Mouse (Mus musculus) testis, postnatal 14 days (tissue): ENCODE measurements around the gene Stag3.

ENCODE experiments used
- DNase-seq: peaks from one replicate; pipeline ENCODE4 v3.0.0; 2021; ENCODE audit warnings: low spot score

Gene Stag3

DNA sequence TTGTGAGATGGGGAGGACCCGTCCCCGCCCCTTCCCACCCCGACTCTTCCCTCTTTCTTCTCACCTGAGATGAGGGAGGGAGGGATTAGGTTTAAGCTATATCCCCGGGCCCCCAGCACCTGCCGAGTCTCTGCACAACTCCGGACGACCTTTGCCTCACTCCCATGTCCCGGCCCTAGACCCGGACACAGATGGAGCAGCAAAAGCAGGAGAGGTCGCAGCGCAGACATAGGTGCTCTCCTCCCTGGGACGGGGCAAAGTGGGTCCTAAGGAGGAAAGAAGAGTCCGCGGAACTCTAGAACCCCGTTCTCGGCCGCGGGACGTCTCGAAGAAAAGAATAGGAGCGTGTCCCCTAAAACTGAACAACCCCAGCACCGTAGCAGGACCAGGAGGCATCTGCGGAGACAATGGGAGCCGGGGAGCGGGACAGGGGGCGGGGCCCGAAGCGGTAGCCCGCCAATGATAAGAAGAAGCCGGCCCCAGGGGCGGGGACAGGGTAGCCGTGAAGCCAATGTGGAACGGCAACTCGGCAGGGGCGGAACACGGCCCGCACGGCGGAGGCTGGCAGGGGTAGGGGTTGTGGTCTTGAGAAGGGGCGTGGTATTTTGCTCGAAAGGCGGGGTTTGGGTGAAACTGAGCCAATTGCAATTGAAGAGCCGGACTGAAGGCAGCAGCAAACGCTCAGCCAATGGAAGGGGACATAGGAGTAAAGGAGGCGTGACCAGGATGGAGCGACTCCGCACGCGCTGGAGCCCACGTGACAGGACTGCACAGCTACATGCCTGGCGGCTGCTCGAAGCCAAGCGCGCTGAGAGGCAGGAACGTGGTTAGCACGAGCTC lies at the start of gene Stag3, which contains the start of the genes Gm43720 and Gpc2:
Gene Stag3 (plus strand): TSS at position 656 of the 840 bp plus-strand sequence.
Gene Gm43720 (minus strand): TSS at position 374 of the 840 bp plus-strand sequence.
Gene Gpc2 (minus strand): TSS at position 421 of the 840 bp plus-strand sequence.
- DNase-seq = peak; percentile 97

GRCm38 (mm10) chr5:138233778-138234177 lies 46.3 kb upstream of the Stag3 start:
- no peak for DNase-seq

GRCm38 (mm10) chr5:138234224-138234623 lies 45.8 kb upstream of the Stag3 start:
- no peak for DNase-seq

GRCm38 (mm10) chr5:138241511-138241910 lies 38.5 kb upstream of the Stag3 start:
- DNase-seq = no peak

- DNase-seq = no peak
Measured at GRCm38 (mm10) chr5:138251144-138251543, 28.9 kb upstream of the Stag3 start.

DNA sequence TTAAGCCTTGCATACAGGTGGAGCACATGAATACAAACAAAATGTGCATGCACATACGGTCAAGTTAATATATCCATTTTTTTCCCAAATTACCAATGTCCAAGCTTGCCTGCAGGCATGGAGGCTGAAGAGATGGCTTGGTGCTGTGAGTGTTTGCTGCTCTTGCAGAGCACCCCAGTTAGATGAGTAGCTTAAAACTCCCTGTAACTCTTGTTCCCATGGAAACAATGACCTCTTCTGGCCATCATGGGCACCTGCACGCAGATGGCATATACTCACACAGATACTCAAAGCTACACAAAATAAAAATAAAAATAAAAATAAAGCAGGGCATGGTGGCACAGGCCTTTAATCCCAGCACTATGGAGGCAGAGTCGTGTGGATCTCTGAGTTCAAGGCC lies 27.0 kb upstream of the Stag3 start:
- no peak for DNase-seq

DNA sequence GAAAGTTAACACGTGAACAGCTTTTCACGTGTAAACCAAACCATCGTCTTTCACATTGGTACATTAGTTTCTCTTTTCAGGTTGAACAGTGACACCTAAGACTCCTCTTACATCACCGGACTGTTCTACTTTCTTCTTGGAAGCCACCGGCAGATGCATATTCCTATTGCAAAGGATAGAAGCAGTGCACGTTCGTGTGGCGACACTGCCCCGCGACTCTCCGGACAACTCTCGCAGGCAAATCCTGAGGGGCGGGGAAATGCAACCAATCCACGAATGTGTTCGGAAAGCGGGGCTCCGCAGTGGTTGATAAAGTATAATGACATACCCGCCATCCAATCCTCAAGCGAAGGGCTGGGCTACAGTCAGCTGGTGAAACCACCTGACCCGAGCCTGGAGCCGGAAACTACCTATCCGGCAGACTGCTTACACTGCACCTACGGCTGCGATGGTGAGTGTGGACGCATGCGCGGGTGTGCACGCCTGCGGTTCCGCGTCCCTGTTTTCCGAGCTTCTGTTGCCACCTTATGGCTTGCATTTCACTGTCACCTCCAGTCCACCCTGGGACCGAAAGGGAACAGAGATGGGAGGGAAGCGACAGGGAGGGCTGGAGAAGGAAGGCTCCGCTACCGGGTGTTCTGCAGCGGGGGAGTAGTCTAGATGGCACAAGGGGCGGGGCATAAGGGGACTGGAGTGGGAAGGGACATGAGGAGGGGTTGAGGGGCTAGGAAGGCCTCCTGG lies 24.5 kb upstream of the Stag3 start, which contains the start of gene Lamtor4:
Gene Lamtor4 (plus strand): TSS at position 130 of the 741 bp plus-strand sequence.
- peak; percentile 95 for DNase-seq

DNA sequence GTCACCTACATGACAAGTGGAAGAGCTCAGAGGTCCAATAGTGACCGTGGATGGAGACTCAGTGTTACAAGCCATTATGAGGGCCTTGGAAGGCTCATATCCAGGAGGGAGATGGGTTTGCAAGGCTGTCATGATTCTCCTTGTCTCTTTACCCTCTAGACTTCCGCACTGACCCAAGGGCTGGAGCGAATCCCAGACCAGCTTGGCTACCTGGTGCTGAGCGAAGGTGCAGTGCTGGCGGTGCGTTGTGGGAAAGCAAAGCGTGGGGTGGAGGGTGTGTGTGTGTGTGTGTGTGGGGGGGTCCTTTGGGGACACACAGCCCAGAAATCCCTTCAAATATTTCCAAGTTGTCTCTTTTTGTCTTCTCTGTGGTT lies 24.0 kb upstream of the Stag3 start:
- no peak for DNase-seq

GRCm38 (mm10) chr5:138256966-138257584 lies 23.0 kb upstream of the Stag3 start:
- no peak for DNase-seq

- DNase-seq = no peak
Measured at GRCm38 (mm10) chr5:138257585-138257978, 22.5 kb upstream of the Stag3 start.

- no peak for DNase-seq
Measured at GRCm38 (mm10) chr5:138258078-138258477, 22.0 kb upstream of the Stag3 start.

DNA sequence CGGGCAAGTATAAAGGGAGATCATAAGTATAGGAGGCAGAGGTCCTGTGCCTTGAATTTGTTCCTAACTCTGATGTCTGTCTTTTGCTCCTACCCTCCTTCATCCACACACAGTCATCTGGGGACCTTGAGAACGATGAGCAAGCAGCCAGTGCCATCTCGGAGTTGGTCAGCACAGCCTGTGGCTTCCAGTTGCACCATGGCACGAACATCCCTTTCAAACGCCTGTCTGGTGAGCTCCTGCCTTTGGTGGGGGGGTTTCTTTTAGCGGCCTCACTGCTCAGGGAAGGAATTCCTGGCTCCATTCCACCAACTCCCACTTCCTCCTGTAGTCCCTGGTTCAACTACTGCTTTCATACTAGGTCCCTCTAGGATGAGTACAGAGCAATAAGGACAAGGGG lies 21.5 kb upstream of the Stag3 start:
- no peak for DNase-seq

DNA sequence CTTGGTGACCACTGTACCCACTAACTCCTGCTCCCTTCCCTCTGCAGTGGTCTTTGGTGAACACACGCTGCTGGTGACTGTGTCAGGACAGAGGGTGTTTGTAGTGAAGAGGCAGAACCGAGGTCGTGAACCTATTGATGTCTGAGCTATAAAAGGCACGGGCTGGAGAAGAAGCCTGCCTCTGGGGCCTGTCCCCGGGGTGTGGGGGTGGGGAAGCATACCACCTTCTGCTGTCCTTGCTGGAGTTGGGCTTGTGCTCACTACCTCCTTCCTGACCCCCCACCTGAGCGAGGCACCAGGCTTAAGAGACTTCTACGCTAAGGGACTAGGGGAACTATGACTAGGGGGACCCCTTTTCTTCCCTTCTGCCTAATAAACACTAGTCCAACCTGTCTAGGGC lies 21.0 kb upstream of the Stag3 start:
- no peak for DNase-seq

- no peak for DNase-seq
Measured at GRCm38 (mm10) chr5:138260051-138260450, 20.0 kb upstream of the Stag3 start.

DNA sequence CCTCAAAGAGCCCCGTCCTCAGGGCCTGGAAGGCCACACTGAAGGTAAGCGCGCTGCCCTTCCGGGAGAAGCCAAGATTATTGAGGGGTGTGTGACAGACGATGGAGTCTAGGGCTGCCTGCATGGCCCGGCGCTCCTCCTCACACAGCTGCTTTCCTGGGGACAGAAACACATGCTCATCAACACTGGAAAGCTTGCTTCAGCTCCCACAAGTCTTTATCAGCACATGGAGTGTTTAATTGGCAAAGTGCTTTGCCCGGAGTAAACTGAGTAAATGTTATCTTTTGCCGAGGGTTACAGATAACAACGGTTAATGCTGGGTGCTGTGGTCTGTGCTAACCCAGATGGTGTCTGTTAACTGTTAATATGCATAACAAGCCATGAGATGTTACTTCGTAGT lies 19.2 kb upstream of the Stag3 start:
- no peak for DNase-seq

- DNase-seq = no peak
Measured at GRCm38 (mm10) chr5:138262001-138262400, 18.0 kb upstream of the Stag3 start.

- no peak for DNase-seq
Measured at GRCm38 (mm10) chr5:138262582-138263240, 17.3 kb upstream of the Stag3 start.

DNA sequence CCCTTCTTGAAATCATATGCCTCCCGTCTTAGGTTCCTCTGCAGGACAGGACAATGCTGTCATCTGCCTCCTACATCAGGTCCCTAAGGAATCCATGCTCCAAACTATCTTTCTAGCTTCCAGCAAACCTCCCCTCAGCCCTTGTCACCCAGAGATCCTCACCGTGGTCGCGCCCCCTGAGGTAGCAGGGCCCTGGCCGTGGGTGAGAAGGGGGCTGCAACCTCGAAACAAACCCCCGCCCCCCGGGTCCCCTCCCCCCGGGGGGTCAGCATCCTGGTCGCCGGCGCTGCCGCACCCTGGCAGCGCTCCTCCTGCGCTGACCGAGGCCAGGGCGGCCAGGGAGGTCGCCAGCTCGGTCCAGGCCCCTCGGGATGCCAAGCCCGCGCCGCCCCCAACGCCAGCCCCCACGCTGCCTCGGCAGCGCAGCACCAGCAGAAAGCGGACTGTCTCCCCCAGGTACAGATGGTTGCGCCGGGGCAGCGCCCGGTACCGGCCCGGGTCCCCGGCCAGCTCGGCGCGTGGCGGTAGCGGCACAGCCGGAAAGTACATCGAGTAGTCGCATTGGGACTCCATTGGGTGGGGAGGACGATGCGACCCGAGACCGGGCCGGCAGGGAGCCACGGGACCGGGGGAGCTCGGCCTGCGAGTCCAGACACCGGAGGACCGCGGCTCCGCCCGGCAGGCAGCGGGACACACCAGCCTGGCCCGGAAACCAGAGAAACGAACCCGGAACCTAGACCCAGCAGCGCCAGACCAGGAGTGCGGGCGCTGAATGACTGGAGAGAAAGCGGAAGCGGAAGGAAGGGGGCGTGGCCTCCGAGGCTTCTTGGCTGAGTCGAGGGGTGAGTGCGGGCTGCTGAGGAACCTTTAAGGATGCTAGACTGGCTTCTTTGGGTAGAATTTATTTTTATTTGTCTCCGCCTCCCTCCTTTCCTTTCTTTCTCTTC lies 16.5 kb upstream of the Stag3 start, which contains the start of gene BC037034:
Gene BC037034 (minus strand): TSS at position 774 of the 947 bp plus-strand sequence.
- peak; percentile 90 for DNase-seq

DNA sequence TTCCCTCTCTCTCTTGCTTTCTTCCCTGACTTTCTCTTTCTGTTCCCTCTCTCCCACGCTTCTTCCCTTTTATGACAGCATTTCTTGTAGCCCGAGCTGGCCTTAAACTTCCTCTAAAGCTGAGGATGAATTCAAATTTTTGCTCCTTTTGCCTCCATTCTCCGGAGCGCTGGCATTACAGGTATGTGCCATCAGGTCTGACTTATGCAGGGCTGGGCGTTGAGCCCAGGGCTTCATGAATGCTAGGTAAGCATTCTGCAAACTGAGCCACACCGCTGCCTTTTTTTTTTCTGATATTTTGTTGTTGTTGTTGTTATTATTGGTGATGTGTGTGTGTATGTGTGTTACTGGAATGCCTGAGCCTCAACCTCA lies 15.8 kb upstream of the Stag3 start:
- no peak for DNase-seq

DNA sequence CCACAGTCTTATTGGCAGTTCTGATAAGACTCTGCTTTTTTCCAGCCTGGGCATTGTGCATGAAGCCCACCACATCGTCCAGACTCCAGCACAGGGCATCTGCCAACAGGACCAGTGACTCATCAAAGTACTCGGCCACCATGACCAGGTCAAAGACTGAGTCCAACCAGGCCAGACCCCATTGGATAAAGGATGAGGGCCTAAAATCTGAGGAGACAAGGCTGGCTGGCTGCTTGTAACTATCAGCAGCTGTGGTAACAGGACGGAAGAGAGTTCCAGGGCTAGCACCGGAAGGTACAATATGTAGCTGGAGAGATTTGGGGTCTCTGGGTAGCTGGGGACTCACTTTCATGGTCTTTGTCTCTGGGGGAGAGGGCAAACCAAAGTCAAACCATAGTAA lies 14.3 kb upstream of the Stag3 start:
- DNase-seq = no peak

DNA sequence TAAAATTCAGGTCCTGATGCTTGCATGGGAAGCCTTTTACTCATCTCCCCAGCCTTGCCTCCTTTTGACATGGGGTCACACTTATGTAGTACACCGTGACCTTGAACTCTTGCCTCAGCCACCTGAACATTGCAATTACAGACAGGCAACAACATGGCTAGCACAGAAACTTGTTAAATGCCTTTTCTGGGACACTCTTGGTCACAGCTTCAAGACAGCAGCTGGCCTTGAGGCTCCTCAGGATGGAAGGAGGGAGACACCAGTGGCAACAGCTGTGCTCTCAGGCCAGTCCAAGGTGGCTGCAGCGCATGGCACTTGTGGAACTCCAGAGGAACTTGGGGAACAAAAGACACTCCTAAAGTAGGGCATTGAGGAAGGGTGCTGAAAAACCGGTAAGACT lies 12.9 kb upstream of the Stag3 start:
- no peak for DNase-seq
